Mouse (Mus musculus) forebrain, embryonic 14.5 days (tissue): ENCODE measurements around the gene Hoxb7. TPM values are rescaled to one million over a fixed set of nuclear protein-coding genes. Genes with fewer than 3 reads are reported as not detected.

ENCODE experiments used
- ATAC-seq: fragments of 200-750 bp; cut with Nextera tagmentation; 2 replicates; pipeline ENCODE4 v1.8.0; 2017; ENCODE audit warnings: mild to moderate bottlenecking, moderate library complexity
- DNase-seq: peaks from one replicate; pipeline ENCODE4 v3.0.0-alpha.2; 2015; ENCODE audit warnings: low spot score
- H3K27ac ChIP-seq: fragments of 300-500 bp; sonication (generic); 2 replicates; pipeline ENCODE4 v1.5.1; 2014; ENCODE audit warnings: low read depth, mild to moderate bottlenecking, control low read depth, low read length, moderate library complexity
- H3K27me3 ChIP-seq: fragments of 300-500 bp; sonication (generic); replicated peaks from 2 replicates; pipeline ENCODE4 v1.6.1; 2014; ENCODE audit warnings: low read length, control low read depth, mixed read lengths; ENCODE audit not compliant: control insufficient read depth, insufficient read depth
- H3K36me3 ChIP-seq: fragments of 300-500 bp; sonication (generic); 2 replicates; pipeline ENCODE4 v1.6.1; 2014; ENCODE audit warnings: low read length, control low read depth; ENCODE audit not compliant: control insufficient read depth, insufficient read depth
- H3K4me1 ChIP-seq: fragments of 300-500 bp; sonication (generic); 2 replicates; pipeline ENCODE4 v1.6.1; 2014; ENCODE audit warnings: antibody characterized with exemption, low read length, control low read depth; ENCODE audit not compliant: control insufficient read depth, insufficient read depth
- H3K4me2 ChIP-seq: fragments of 300-500 bp; sonication (generic); 2 replicates; pipeline ENCODE4 v1.6.1; 2014; ENCODE audit warnings: mild to moderate bottlenecking, control low read depth, low read length
- H3K4me3 ChIP-seq: fragments of 300-500 bp; sonication (generic); 2 replicates; pipeline ENCODE4 v1.5.1; 2014; ENCODE audit warnings: low read depth, low read length, control low read depth
- H3K9ac ChIP-seq: fragments of 300-500 bp; sonication (generic); 2 replicates; pipeline ENCODE4 v1.6.1; 2014; ENCODE audit warnings: mild to moderate bottlenecking, low read length, control low read depth, moderate library complexity
- H3K9me3 ChIP-seq: fragments of 300-500 bp; sonication (generic); replicated peaks from 2 replicates; pipeline ENCODE4 v1.6.1; 2016; ENCODE audit warnings: low read length, control low read depth, mixed read lengths; ENCODE audit not compliant: control insufficient read depth
- WGBS: fragments of 180-500 bp; shearing (Covaris S2); extraction: QIAGEN DNeasy Blood & Tissue Kit; methylation state at CpG from one replicate; pipeline ENCODE4 v1.1.7; 2014; 5-methylcytosine and 5-hydroxymethylcytosine counted together
- polyA plus RNA-seq: library from polyadenylated mRNA; unstranded; fragments of >200 nt; fragmentation: Nextera tagmentation; extraction: Ambion mirVana; gene quantifications from 2 replicates; pipeline ENCODE4 v1.2.1, GENCODE M21; 2014

Gene Hoxb7
- polyA plus RNA-seq, 1 experiment from 2014 or later, result not detected

DNA sequence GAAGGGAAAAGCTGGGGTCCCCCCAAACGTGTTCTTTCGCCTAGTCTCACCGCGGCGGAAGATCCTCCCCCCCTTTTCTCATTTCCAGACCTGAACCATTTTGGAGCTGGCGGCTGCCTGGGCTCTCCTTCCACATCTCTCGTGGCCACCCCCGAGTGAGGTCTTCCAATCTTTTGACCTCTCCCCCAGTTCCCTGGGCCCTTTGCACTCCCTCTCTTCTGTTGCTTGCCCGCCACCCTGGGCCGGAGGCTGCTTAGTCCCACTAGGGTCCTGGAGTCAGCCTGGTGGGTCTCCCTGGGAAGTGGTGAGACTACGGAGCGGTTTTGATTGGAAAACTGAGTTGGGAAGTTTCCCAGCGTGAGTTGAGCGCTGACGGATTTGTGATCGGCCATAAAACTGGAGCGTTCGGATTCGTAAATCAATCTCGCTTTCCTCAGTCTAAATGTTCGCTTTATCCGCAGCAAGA lies 39.4 kb downstream of the Hoxb7 start:
- H3K4me1 ChIP-seq, result no peaks in the 10 kb centered on the region
- H3K4me3 ChIP-seq, result no peak overlapping the region
- H3K9me3 ChIP-seq, result no peaks in the 10 kb centered on the region
- DNase-seq, result no peak
- H3K27ac ChIP-seq, result no peak overlapping the region
- H3K27me3 ChIP-seq, result peaks cover 100% of the 10 kb centered on the region
- no peak overlapping the region for H3K4me2 ChIP-seq
- 2% methylated on average over 22 of the region's 22 CpGs for WGBS
- ATAC-seq, result no peak
- no peaks in the 10 kb centered on the region for H3K36me3 ChIP-seq
- no peak overlapping the region for H3K9ac ChIP-seq

DNA sequence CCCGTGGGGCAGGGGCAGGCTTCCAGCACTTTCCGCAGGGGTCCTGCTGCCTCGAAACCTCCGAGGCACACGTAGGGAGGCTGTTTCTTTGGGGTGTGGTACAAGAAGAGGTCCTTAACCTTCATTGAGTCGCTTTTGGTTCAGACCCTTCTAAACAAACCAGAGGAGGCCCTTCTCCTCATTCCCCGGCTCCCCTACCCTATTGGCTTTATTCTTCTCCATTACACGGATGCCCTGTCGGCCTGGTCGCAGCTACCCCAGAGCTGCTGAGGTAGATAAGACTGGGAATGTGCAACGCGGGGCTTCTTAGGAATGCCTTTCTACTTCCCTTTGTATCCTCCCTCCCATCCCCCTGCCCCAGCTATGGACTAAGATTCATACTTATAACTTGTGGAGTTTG lies 40.3 kb downstream of the Hoxb7 start:
- H3K9me3 ChIP-seq, result no peaks in the 10 kb centered on the region
- WGBS, result 2% methylated on average over 12 of the region's 12 CpGs
- no peak overlapping the region for H3K4me2 ChIP-seq
- no peak overlapping the region for H3K9ac ChIP-seq
- H3K4me3 ChIP-seq, result no peak overlapping the region
- H3K4me1 ChIP-seq, result no peaks in the 10 kb centered on the region
- peaks cover 100% of the 10 kb centered on the region for H3K27me3 ChIP-seq
- DNase-seq (no peak), ATAC-seq (no peak)
- H3K36me3 ChIP-seq, result no peaks in the 10 kb centered on the region
- no peak overlapping the region for H3K27ac ChIP-seq

DNA sequence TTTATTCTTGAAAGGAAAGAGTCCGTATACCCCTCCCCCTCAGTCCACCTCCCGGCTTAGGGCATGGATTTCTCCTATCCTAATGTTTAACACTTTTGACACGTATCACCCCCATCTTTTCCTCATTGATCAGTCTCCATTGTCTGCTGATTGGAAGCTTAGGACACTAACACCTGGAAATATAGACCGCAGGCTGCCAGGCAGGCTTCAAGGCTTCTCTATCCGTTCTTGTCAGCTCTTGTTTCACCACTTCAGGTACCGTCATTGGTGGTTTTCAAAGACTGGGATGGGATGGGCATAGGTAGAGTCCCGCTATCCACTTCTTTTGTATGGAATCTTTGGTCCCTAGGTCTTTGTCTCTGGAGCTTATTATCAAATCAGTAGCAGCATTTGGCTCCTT lies 40.7 kb downstream of the Hoxb7 start:
- H3K27ac ChIP-seq, result no peak overlapping the region
- H3K36me3 ChIP-seq, result no peaks in the 10 kb centered on the region
- H3K4me1 ChIP-seq, result no peaks in the 10 kb centered on the region
- no peak for ATAC-seq
- DNase-seq, result no peak
- WGBS, result 1% methylated on average over 7 of the region's 7 CpGs
- H3K4me2 ChIP-seq, result no peak overlapping the region
- H3K27me3 ChIP-seq, result peaks cover 100% of the 10 kb centered on the region
- no peak overlapping the region for H3K9ac ChIP-seq
- H3K9me3 ChIP-seq, result no peaks in the 10 kb centered on the region
- H3K4me3 ChIP-seq, result no peak overlapping the region

DNA sequence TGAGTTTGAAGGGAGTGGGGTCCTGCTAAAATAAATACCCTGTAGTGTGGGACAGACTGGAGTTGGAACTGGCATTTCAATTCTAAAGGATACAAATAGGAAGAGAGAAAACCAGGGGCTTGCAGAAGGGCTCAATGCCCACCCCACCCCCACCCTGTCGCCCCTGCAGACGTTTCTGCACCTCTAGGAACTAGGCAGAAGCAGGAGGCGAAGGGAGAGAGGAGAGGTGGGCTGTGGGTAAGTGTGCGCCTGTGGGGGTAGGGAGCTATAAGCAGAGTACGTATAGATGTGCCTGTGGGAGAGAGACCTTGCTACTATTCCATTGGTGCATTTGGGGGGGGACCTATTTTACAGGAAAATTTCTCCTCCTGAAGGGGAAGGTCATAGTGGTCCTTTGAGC lies 41.3 kb downstream of the Hoxb7 start:
- no peaks in the 10 kb centered on the region for H3K4me1 ChIP-seq
- under 1% methylated on average over 5 of the region's 5 CpGs for WGBS
- no peaks in the 10 kb centered on the region for H3K9me3 ChIP-seq
- H3K27me3 ChIP-seq, result peaks cover 100% of the 10 kb centered on the region
- H3K27ac ChIP-seq, result no peak overlapping the region
- ATAC-seq (no peak), DNase-seq (no peak)
- H3K4me3 ChIP-seq, result no peak overlapping the region
- H3K9ac ChIP-seq, result no peak overlapping the region
- no peaks in the 10 kb centered on the region for H3K36me3 ChIP-seq
- H3K4me2 ChIP-seq, result no peak overlapping the region

DNA sequence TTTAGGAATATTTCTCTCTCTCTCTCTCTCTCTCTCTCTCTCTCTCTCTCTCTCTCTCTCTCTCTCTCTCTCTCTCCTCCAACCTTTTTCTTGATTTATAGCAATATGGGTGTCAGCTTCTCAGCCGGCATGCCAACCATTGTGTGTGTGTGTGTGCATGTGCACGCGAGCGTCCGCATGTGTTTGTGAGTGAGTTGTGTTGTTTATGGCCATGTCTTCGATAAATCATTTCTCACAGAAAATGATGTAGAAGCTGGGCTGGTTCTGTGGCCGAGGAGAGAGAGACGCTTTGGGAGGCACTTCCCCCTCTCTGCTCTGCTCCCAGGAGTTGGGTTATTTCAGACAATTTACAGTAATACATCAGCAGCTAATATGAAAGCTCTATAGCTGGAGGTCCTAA lies 42.2 kb downstream of the Hoxb7 start:
- no peak for ATAC-seq
- DNase-seq, result no peak
- Histone ChIP-seq H3K4me1 (no peaks in the 10 kb centered on the region), H3K9me3 (no peaks in the 10 kb centered on the region), H3K4me2 (no peak overlapping the region), H3K36me3 (no peaks in the 10 kb centered on the region), H3K27me3 (peaks cover 100% of the 10 kb centered on the region), H3K27ac (no peak overlapping the region), H3K4me3 (no peak overlapping the region), H3K9ac (no peak overlapping the region)
- WGBS, result 3% methylated on average over 8 of the region's 8 CpGs

DNA sequence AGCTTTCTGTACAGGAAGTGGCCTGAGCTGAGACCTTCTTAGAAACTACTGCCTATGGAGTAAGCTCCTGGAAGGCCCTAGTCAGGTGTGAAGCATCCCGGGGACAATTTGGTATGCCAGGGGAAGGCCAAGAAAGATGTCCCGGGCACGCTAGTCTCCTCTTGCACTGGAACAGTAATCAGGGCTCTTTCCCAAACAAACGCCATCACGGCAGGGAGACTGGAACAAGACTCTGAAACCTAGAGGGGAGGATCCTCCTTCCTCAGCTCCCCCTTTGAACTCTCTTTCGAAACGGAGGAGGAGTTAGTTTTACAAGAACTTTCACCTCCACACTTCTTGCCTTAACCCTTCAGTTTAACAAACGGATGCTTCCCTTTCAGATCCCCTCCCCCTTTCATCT lies 45.7 kb downstream of the Hoxb7 start:
- DNase-seq, result no peak
- H3K4me3 ChIP-seq, result no peak overlapping the region

DNA sequence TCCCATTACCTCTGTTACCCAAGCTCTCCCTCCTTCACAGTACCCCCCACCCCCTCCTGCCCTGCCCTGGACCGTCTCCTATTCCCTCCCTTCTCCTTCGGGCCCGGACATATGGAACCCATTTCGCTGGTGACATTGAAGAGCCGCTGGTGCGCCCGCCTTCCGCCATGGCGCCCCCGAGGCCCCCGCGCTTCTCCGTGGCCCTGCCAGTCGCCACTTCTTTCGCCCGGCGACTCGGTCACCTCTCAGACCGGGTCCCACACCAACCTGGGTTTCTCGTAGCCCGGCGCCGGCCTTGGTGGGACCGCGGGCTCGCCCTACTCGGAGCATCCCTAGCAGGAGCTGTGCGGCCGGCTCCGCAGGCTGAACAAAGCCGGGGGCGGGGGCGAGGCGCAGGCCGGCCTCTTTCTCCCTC lies 46.2 kb downstream of the Hoxb7 start:
- Histone ChIP-seq H3K4me1 (no peaks in the 10 kb centered on the region), H3K9me3 (no peaks in the 10 kb centered on the region), H3K9ac (no peak overlapping the region), H3K27me3 (peaks cover 100% of the 10 kb centered on the region), H3K4me2 (no peak overlapping the region), H3K4me3 (no peak overlapping the region), H3K36me3 (no peaks in the 10 kb centered on the region), H3K27ac (no peak overlapping the region)
- DNase-seq, result no peak
- ATAC-seq, result no peak
- WGBS, result under 1% methylated on average over 28 of the region's 35 CpGs

More for the DNA sequence above, 45.7 kb downstream of the Hoxb7 start:
- no peaks in the 10 kb centered on the region for H3K9me3 ChIP-seq
- H3K36me3 ChIP-seq, result no peaks in the 10 kb centered on the region
- no peak overlapping the region for H3K9ac ChIP-seq
- H3K4me1 ChIP-seq, result no peaks in the 10 kb centered on the region
- WGBS, result 1% methylated on average over 8 of the region's 8 CpGs
- no peak overlapping the region for H3K27ac ChIP-seq
- peaks cover 100% of the 10 kb centered on the region for H3K27me3 ChIP-seq
- no peak for ATAC-seq
- no peak overlapping the region for H3K4me2 ChIP-seq

DNA sequence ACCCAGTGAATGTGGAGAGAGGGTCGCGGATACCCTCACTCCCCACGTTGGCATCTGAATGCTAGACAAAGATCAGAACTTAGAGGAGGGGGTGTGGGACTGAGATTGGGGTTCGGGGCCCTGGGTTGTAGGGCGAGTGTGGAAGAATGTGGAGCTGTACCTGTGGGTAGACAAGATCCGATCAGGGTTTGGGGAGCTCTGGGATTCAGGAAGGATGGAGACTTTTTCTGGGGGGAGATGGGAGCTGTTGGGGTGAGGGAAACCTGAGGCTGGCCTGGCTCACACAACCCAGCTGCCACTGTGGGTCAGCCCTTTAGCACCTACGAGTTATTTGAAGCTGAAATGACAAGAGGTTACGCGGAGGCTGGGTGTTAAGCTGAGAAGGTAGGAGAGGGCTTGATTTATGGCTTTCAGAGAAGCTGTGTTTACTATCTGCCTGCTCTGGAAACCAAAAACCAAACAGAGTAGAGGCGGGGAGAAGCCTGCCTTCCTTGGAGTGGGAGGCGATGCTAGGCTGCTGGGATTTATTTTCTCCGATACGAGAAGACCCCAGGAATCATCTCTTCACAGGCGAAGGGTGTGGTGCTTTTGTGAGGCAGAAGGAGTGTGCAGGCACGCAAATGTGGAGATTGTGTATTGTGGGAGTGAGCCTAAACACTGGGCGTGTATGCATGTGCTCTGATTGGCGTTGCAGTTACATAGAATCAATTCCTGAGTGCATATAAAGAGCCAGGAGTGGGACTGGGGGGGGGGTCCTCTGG lies 47.0 kb downstream of the Hoxb7 start:
- H3K9ac ChIP-seq, result no peak overlapping the region
- ATAC-seq (no peak), DNase-seq (no peak)
- no peaks in the 10 kb centered on the region for H3K4me1 ChIP-seq
- H3K27me3 ChIP-seq, result peaks cover 100% of the 10 kb centered on the region
- 3% methylated on average over 17 of the region's 17 CpGs for WGBS
- H3K4me3 ChIP-seq, result no peak overlapping the region
- no peaks in the 10 kb centered on the region for H3K9me3 ChIP-seq
- H3K4me2 ChIP-seq, result no peak overlapping the region
- H3K27ac ChIP-seq, result no peak overlapping the region
- no peaks in the 10 kb centered on the region for H3K36me3 ChIP-seq

DNA sequence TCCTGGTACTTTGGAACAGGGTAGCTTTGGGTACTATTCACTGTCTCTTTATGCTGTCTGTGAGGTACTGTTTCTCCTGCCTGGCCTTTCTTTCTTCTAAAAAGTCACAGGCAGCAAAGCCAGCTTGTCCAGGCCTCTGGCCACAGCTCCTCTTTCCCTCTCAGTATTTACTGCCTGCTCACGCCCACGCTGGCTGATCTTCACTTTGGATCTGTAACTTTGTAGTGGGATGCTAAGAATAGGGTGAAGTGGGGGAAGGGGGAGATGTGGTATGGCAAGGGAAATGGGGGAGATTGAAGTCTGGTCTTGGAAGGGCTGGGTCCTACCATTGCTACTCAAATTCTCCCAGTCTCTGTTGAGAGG lies 47.6 kb downstream of the Hoxb7 start:
- H3K9ac ChIP-seq, result no peak overlapping the region
- no peak overlapping the region for H3K4me2 ChIP-seq
- H3K27me3 ChIP-seq, result peaks cover 100% of the 10 kb centered on the region
- H3K4me1 ChIP-seq, result no peaks in the 10 kb centered on the region
- no peak overlapping the region for H3K27ac ChIP-seq
- H3K4me3 ChIP-seq, result no peak overlapping the region
- DNase-seq, result no peak
- no peak for ATAC-seq
- H3K36me3 ChIP-seq, result no peaks in the 10 kb centered on the region
- WGBS, result 0% methylated on average over 2 of the region's 2 CpGs
- H3K9me3 ChIP-seq, result no peaks in the 10 kb centered on the region
